Mouse (Mus musculus): Measurements from ENCODE around the gene Cops9. TPM values are rescaled to one million over a fixed set of nuclear protein-coding genes. Genes with fewer than 3 reads are reported as not detected.

The Cops9 gene
- polyA plus RNA-seq, 1 experiment from 2014 or later: 112 TPM

DNA sequence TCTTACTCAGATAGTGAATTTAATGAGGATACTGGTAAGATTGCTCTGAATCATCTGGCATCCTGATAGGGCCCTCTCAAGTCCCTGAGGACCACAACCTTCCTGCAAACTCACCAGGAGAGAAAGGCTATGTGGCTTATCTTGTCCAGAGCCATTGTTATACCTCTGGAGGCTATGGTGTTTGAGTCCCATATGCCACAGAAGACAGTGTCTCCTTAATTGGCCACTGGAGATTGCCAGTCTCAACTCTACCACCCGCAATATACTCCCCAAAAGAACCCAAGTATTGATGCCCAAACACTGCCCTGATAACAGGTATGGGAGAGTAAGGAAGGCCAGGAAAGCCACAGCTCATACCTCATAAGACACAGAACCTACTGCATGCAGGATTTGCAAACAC is 36.3 kb downstream of the Cops9 start, which contains the start of gene Olfr1410:
Gene Olfr1410, plus strand, starts transcription at position 301 of the 400 bp plus-strand sequence.
- H3K27ac ChIP-seq: no peak within 1 kb of the TSS
- H3K79me2 ChIP-seq (ENCODE audit: inconsistent target): no peaks in the 10 kb centered on the region
- WGBS (ENCODE audit: missing documents): 100% methylated on average over 1 of the region's 1 CpGs
- H3K4me3 ChIP-seq (ENCODE audit: inconsistent target): no peak within 1 kb of the TSS
- no peaks in the 10 kb centered on the region for H3K36me3 ChIP-seq (ENCODE audit: inconsistent target)

DNA sequence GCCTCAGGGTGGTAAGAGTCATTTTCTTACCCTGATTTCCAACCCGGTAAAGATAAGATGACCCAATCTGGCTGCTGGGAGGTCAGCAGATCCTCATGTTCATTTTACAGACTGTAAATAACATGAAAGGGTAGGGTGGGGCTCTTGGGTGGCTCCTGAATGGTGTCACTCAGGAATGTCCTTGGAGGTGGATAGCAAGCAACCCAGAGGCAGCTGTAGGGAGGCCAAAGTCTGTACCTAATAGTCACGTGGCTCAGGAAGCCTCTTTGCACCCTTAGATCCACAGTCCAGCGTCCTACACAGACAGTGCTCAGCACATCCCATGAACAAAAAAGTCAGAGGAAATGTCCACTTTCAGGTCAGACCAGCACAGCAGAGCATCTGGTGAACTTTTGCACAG is 45.8 kb downstream of the Cops9 start:
- Histone ChIP-seq H3K4me3 (ENCODE audit: inconsistent target) (no peak overlapping the region), H3K27ac (no peak overlapping the region), H3K36me3 (ENCODE audit: inconsistent target) (no peaks in the 10 kb centered on the region), H3K79me2 (ENCODE audit: inconsistent target) (no peaks in the 10 kb centered on the region)
- WGBS (ENCODE audit: missing documents): 86% methylated on average over 3 of the region's 3 CpGs

DNA sequence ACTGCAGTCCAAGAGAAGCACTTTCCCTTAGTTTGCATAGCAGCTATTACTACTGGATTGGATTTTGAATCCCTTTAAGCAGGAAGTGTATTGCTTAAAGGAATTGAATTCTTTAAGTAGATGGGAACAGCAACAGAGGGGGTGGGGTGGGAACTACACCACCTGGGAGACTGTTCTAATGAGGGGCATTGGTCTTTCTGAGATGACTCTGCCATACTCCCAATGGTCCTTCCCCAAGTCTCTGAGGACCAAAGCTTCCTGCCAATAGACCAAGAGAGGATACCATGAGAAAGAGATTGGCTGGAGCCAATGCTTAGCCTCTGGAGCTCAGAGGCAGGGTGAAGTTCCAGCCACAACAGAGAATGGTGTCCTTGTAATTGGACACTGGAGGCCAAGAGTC is 47.7 kb downstream of the Cops9 start, which contains the start of gene Olfr1411:
Gene Olfr1411, plus strand, starts transcription at position 301 of the 400 bp plus-strand sequence.
- no peaks in the 10 kb centered on the region for H3K36me3 ChIP-seq (ENCODE audit: inconsistent target)
- H3K4me3 ChIP-seq (ENCODE audit: inconsistent target): no peak within 1 kb of the TSS
- no peak within 1 kb of the TSS for H3K27ac ChIP-seq
- H3K79me2 ChIP-seq (ENCODE audit: inconsistent target): no peaks in the 10 kb centered on the region

Other genes starting within 250 kb of the Cops9 start
- 60.6 to 72.4 TPM (median 71.0 TPM) in 3 replicates for gene Ndufa10, start 168.1 kb downstream of the Cops9 start, polyA plus RNA-seq (2018)
- not detected in 3 replicates for gene Olfr1416, start 156.9 kb downstream of the Cops9 start, polyA plus RNA-seq (2018)
- gene Olfr1415, start 145.9 kb downstream of the Cops9 start, polyA plus RNA-seq (2018): not detected in 3 replicates
- not detected in 3 replicates for gene Olfr1414, start 123.3 kb downstream of the Cops9 start, polyA plus RNA-seq (2018)
- not detected in 3 replicates for gene Olfr1413, start 70.7 kb downstream of the Cops9 start, polyA plus RNA-seq (2018)
- gene Olfr1412, start 56.2 kb downstream of the Cops9 start, polyA plus RNA-seq (2018): not detected in 3 replicates
- not detected in 3 replicates for gene Olfr1411, start 47.6 kb downstream of the Cops9 start, polyA plus RNA-seq (2018)
- gene Olfr1410, start 36.2 kb downstream of the Cops9 start, polyA plus RNA-seq (2018): not detected in 3 replicates
- gene Olfr12, start 24.2 kb downstream of the Cops9 start, polyA plus RNA-seq (2018): not detected in 3 replicates
- gene Otos, start 6.9 kb upstream of the Cops9 start, polyA plus RNA-seq (2018): not detected in 3 replicates
- gene Gpc1, start 189.7 kb upstream of the Cops9 start, polyA plus RNA-seq (2018): 0.30 to 2.0 TPM (median 0.53 TPM) in 3 replicates

Measured in macrophage (primary cell).